ENCODE assay signal across 11 mouse cellular contexts in genomic region chr16:89865136-89865535, GRCm38 (mm10).
"Had no signal": no experiment of that assay in that cellular context is flagged by ENCODE, and none has a peak within 500 bp of the region (broad histone marks: within the 10 kb centered on the region; RNA-seq: fewer than 3 reads in every experiment).

No protein-coding gene starts in this region.

- DNase-seq: kidney, postnatal 14 days; left cerebral cortex, postnatal 4 days; lung, adult 18-20 months; right cerebral cortex, adult 18-20 months; thymus, postnatal 14 days had no signal

- H3K4me3 ChIP-seq: kidney, embryonic 15.5 days; limb, embryonic 13.5 days; midbrain, embryonic 12.5 days had no signal

- ATAC-seq: midbrain, embryonic 16.5 days had no signal

- H3K27ac ChIP-seq: kidney, embryonic 15.5 days; limb, embryonic 13.5 days; liver, embryonic 14.5 days; midbrain, embryonic 12.5 days; stomach, postnatal 0 days had no signal

- H3K9me3 ChIP-seq: kidney, embryonic 15.5 days; limb, embryonic 13.5 days; midbrain, embryonic 12.5 days had no signal

- H3K27me3 ChIP-seq: kidney, embryonic 15.5 days; limb, embryonic 13.5 days; midbrain, embryonic 12.5 days had no signal

- H3K4me2 ChIP-seq: kidney, embryonic 15.5 days; limb, embryonic 13.5 days; midbrain, embryonic 12.5 days had no signal

- H3K9ac ChIP-seq: kidney, embryonic 15.5 days; limb, embryonic 13.5 days; liver, embryonic 14.5 days; midbrain, embryonic 12.5 days had no signal
